Mouse (Mus musculus) T-helper 2 cell (primary cell): ENCODE results near the gene Neil1.

Source experiments
- in situ Hi-C: fragments of 300-600 bp; cut with MboI, MseI; formaldehyde crosslinking; loops from one replicate; pipeline ENCODE4 v1.15.1; 2025; ENCODE audit warnings: high pct_unique_total_duplicates

Gene Neil1

GRCm38 (mm10) chr9:57139110-57139509 lies 9.0 kb downstream of the Neil1 start:
- in situ Hi-C loops, result loop anchor here (5.0 kb wide), 1 partner anchor 212 kb away; the partner anchor contains the start of gene Snx33

DNA sequence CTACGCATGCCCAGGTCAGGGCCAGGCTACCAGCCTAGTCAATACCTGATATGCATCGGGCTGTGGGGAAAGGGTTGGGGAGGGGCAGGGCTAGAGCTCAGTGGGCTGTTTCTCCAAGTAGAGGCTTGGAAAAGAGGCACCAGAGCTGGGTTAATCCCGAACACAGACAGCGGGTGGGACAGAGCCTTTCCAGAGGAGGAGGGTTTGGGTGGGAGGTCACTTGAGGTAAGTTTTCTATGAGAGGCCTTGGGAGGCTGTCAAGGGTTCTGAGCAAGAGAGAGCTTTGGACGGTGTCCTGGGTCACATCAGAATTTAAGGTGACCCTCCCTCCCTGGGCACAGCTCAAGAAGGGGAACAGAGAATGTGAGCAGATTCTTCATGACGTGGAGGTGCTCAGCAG lies 9.6 kb downstream of the Neil1 start:
- in situ Hi-C loops, result loop anchor here (5.0 kb wide), 1 partner anchor 211 kb away; the partner anchor contains the start of gene Snx33

GRCm38 (mm10) chr9:57137777-57138176 lies 10.3 kb downstream of the Neil1 start:
- in situ Hi-C loops, result loop anchor here (5.0 kb wide), 1 partner anchor 210 kb away; the partner anchor contains the start of gene Snx33

DNA sequence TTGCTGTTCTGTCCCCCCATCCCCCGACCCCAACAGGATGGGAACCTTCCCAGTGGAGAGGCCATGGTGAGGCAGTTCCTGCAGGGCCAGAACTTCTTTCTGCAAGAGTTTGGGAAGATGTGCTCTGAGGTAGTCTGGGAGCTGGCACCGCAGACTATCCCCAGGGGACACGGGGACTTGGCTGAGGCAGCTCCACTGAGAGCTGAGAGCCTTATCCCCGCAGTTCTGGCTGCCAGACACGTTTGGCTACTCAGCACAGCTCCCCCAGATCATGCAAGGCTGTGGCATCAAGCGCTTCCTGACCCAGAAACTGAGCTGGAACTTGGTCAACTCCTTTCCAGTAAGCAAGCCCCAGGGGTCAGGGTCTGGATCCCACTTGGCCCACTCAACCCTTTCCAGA lies 10.9 kb downstream of the Neil1 start:
- in situ Hi-C loops, result loop anchor here (5.0 kb wide), 1 partner anchor 210 kb away; the partner anchor contains the start of gene Snx33

GRCm38 (mm10) chr9:57130577-57131433 lies 17.3 kb downstream of the Neil1 start, which contains the start of gene Man2c1:
Gene Man2c1 (plus strand): TSS chr9:57130690.
- in situ Hi-C loops, result no loop called here

DNA sequence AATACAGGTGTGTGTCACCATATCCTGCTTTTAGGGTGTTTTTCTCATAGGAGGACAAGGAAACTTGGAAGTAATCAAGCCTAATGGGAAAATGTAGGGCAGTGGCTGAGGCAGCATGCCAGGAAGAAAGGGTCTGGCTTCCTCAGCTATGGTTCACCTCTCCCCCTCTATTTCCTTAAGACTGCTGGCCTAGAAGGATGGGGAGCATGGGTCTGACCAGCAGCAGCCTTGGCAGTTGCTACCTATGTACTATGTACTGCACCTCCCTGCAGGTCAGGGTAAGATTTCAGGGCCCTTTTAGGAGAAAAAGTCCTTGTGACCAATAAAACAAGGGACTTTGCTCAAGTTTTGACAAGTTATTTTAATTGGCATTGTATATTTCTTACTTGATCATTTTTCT lies 18.5 kb downstream of the Neil1 start:
- in situ Hi-C loops, result no loop called here

DNA sequence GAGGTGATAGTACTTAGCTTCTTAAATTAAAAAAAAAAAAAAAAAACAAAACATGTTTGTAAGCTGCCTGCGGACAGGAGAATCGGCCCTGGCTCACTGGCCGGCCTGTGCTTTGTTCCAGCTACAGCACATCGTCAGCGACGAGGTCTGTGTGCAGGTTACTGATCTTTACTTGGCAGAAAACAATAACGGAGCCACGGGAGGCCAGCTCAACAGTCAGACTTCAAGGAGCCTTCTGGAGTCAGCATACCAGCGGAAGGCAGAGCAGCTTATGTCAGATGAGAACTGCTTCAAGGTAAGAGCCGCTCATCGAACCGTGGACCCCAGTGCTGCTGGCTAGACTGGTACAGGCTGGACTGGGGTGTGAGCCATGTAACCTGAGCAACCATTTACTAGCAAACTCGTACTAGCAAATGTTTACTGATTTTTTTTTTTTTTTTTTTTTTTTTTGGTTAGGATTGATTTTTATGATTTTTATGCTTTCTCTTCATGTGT lies 30.8 kb downstream of the Neil1 start:
- in situ Hi-C loops, result no loop called here
